Mouse (Mus musculus) telencephalon, adult 2 months (tissue): ENCODE data around the gene Mnt.

Experiments used
- DNase-seq: peaks from one replicate; pipeline ENCODE4 v3.0.0-alpha.2; 2011; ENCODE audit warnings: low read depth, low spot score

The Mnt gene

DNA sequence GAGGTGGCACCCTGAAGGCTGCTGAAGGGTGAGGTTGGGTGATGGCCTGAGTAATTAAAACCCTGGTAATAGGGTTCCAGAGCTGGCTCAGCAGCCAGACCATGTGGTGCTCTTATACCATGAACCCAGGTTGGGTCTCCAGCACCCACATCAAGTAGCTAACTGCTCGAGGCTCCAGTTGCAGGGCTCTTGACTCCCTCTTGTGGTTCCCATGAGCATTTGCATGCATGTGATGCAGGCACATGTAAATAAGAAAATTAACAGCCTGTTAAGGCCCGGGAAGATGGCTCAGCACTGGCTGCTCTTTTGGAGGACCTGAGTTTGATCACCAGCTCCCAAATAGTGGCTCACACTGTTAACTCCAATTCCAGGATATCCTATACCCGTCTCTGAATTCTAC, 15.1 kb downstream of the Mnt start:
- DNase-seq: no peak

DNA sequence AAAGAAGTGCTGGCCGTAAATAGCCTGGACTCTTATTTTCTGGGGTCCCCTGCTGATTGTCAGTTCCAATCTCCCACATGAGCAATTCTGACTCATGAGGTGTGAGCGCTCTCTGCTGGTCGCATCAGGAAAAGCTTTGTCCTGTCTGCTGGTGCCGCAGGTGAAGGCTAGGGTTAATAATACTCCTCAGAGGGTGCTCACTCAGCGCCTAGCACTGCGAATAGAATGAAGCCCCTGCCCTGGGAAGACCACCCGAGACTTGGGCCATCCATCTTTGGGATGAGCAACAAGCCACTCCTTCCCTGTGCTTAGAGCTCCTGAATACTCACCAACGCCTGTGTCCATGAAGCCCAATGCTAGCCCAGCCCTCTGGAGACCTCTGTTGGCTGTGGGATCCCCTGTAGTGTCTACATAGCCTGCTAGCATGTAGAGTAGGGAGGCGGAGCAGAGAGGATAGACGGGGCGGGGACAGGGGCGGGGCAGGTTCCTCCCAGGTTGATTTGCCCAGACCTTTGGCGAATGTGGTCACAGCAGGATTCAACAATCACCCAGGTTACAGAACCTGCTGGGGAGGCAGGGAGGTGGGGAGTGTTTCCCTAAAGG, 17.3 kb downstream of the Mnt start:
- no peak for DNase-seq

DNA sequence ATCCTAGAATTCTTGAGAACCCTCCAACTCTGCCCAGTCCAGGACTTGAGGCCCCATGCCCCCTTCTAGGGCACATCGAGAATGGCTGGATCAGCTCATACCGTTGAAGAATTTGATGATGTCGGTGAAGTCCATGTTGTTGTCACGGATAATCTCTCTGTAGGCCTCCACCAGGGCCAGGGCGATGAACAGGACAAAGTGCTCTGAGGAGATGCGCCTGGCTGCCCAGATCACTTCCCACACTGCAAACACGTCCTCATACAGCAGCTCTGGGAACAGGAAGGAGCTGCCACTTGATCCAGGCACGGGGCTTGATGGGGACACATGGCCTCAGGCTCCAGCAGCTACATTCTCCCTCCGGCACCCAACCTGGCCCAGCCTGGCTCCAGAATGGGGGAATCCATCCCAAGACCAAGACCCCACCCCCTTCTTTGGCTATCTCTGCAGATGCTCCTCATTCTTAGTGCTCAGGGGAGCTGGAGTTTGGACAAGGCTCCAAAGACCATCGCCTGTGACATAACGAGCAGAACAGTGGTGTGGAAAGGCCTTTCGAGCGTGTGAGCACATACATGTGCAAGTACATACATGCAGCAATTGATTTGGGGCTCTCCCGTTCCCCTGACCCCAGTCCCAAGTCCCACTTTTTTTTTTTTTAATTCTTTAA, 20.4 kb downstream of the Mnt start:
- no peak for DNase-seq

DNA sequence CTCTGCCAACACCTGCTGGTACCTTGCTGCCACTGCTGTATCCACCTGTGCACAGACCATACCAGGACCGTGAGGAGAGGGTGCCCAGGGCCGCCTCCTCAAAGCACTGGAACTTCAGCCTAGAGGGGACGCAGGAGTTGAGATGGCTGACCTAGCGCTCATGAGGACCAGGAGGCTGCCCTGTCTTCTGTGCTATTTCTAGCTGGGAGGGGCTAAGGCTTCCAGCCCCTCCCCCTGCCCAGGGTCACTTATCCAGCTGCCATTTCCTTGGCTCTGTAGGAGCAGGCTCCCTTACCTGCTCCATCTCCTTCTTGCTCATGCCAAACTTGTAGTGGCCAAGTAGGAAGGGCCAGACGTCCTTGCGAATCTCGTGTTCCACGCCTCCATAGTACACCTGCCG, 27.0 kb downstream of the Mnt start:
- DNase-seq: no peak

DNA sequence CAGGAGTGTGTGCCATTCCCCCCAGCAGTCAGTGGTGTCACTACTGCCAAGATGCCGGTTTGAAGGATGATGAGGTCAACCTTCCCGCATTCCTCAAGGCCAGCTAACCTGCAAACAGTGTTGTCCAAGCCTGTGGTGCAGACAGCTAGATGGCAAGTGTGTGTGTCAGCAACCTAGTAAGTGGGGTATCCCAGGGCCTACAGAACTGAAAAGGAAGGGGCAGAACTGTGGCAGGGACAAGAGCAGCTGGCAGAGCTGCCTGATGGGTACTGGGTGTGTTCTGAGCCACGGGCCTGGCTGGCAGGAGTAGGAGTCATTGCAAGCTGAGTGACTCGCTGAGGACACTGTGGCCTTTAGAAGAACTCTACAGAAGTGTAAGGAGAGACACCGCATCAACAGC, 31.4 kb downstream of the Mnt start:
- DNase-seq: no peak

DNA sequence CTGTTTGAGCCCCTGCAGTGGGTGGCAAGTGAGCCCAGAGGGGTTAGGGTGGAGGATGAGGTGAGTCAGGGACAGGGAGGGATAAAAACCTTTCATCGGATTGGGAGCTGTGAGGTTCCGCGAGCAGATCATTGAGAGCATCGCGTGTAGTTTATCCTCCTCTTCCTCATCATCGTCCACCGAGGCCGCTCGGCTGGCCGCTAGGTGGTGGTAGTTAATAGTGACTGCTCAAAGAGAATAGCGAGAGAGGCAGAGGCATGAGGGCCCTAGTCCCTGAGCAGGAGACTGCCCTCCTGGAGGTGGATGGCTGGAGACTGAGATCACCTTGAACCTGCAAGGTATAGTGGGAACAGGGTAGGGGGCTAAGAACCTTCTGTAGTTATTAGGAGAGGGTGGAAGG, 32.8 kb downstream of the Mnt start:
- no peak for DNase-seq

DNA sequence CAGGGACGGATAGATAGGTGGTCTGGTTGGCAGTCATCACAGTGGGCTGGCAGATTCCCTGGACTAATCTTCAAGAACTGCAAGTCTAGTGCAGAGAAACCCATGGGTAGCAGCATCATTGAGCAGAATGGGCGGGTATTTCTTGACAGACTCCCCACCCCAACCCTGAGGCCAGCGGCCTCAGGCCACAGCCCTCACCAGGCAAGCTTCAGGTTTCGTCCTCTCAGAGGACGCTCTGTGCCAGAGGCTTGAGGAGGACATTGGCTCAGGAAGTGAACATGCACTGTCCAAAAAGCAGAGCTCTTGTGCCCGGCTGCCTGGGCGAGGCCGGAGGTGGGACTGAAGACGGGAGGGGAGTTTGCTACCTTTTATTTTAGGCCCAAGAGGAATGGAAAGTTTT, 33.7 kb downstream of the Mnt start:
- DNase-seq: no peak

DNA sequence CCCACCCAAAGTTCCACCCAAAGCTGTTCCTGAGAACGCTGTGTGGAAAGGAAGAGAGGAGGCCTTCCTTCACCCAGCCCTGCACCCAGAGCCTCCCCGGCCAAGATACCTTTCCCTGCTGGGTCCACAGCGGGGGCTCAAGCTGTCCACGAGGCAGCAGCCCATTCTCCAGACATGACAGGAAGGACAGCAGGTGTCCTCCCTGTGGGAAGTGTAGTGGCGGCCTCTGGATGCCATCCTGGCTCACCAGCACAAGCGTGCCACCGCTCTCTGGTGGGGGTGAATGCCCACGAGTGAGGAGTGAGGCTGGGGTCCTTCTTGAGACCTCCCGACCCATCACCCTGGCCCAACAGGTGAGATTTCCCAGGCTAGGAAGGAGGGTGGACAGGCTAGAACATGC, 34.5 kb downstream of the Mnt start:
- DNase-seq: no peak

DNA sequence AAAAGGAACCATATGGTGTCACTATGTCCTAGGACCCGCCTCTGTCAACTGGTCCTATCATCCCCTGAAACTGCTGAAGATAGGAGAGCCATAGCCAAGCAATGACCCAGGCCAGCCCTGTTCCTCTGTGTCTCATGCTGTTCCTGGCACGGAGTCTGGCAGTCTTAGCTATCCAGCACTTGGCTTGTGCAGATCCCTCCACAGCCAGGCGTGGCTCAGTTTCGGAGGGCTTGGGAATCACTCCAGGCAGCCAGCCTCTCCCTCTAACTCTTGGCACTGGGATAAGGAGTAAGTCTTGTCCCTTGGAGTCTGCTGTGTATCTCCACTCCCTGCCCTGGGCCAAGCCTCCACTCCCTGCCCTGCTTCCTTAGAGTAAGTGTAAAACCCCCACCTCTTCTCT, 35.9 kb downstream of the Mnt start:
- DNase-seq: no peak

DNA sequence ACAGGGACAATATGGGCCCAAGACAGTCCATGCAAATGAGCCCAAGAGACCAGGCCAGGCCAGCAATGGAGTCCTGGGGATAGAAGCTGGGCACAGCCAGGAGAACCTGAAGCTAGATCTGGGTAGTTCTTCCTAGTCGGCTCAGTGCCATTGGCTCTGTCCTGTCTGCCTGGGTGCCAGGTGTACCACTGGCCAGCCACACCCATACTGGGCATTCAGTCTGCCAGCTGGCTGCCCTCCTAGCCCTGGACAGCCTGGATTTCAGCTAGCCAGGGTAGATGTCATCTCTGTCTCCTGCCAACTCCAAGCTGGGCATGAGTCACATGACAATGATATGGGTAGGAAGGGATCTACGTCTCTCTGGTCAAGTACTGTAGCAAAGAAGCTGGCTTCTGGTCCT, 36.5 kb downstream of the Mnt start:
- DNase-seq: no peak

DNA sequence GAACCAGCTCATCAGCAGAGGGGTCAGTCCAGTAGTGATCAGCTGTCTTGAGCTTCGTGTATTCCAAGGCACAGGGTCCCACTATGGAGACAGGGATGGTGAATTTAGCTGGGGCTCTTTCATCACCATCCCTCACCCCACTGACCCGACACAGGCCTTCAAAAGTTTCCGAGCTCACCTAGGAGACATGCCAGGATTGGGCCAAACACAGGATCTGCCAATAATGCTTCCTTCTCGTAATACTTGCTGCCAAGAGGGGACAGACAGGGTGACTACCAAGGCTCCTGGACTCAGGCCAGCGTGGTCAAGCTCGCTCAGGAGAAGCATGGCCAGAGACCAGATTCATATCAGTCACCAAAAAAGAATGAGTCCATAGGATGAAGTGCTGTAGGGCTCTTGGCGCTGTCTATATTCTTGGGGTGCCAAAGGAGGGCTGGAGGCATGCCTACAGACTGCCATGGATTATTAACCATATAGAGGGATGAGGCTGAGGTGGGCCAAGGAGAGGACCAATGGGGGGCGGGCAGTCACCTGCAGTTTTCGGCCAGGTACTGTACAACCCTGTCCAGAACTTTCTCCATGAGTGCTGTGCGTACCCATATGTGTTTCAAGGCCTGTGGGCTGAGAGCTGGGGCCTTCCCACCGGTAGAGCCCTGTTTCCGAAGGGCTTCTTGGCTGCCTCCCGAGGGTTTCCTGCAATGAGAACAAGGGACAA, 37.5 kb downstream of the Mnt start:
- no peak for DNase-seq

DNA sequence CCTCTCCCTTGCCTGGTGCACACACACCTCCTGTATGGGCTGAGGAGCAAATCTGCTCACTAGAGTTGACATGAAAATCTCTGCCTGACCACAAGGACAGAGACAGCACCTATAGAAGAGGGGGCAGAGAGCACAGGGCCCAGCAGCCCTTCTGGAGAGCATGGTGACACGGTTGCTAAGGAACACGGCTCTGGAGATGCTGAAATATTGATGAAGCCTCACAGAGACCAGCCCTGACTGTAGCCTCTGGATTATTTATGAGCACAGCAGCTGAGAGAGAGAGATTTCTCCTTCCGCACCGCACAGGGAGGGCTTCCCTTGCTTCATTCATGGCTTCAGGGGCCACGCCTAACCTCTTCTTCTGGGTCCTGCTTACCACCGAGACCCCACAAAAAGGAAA, 38.9 kb downstream of the Mnt start:
- DNase-seq: no peak

DNA sequence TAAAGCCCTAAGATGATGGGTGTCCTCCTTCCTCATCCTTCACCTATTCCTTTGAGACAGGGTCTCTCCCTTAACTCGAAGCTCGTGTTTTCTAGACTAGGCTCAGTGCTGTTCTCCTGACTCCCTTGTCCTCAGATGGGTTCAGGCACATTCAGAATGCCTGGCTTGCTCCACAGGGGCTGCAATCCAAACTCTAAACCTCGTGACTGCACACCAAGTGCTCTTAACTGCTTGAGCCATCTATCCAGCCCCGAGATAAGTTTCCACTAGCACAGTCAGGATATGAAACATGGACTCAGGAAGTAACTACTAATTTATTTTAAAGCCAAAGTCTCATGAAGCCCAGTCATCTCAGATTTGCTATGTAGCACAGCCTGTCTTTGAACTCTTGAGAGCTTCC, 39.8 kb downstream of the Mnt start:
- no peak for DNase-seq

DNA sequence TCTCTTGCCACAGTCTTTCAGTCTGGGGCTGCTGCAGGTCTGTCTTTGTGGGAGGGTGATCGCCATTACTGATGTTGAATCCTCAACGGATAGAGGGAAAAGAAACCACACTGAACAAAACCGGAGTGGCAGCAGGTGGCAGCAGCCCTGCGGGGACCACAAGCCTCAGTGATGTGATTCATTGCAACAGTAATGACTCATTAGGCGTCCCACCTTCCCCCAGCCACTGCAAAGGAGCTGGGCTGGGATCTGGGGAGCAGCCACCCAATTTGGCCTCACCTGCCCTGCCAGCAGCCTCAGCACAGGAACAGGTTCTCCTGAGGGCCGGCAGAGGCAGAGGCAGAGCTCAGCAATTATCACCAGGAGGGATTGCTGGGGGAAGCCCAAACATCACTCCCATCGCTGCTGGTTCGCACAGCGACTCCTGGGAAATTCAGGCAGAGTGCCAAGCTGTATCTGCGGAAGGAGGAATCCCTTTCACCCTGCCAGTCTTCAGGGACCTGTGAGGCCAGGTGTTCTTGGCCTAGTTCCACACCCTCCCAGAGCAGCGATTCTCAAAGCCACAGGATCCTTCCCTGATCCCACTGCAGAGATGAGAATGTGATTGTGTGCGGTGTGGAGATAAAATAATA, 40.4 kb downstream of the Mnt start:
- no peak for DNase-seq

DNA sequence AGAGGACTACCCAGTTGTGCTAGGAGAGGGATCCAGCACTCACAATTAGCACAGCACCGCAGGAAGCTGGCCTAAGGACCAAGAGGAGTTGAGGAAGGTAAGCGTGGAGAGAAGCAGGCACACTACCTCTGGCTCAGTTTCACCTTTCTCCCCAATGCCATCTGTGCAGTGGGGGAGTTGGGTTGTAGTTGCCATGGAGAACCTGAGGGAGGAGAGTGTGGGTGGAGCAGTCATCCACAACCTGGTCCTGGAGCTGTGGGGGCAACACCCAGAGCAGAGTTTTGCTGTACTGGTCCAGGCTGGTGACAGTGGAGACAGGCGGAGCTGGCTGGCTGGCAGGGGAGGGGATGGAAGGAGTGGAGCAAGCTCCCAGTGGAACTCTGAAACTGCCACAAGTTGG, 43.9 kb downstream of the Mnt start:
- no peak for DNase-seq

DNA sequence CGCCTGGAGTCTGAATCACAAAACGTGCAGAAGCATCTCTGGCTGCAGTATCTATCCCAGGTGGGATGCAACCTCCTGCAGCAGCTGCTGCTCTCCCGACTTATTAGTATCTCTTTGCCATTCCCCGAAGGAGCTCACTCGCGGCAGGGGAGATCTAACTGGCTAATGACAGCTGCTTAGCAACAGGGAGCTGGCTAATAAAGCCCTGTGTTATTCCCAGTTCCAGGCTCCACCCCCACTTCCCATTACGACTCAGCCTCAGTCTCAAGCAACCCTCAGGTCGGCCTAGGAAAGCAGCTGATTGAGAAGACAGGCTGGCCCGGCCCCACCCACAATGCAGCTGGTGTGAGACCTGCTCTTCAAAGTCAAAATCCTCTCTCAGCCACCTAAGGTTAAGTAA, 46.1 kb downstream of the Mnt start:
- DNase-seq: no peak

DNA sequence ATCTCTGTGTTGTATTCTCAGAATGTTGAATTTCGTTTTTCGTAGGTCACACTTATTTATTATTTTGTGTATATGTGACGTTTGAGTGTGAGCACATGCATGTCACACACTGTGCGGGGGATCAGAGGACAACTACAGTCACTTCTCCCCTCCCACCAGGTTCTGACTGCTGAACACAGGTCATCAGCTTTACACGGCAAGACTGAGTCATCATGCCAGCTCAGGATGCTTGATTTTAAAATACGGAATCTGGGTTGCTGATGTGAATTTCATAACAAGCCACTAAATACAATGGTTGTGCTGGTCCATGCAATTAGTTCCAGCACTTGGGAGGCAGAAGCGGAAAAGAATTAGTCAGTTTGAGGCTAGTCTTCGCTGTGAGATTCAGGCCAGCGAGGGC, 50.3 kb downstream of the Mnt start:
- no peak for DNase-seq

DNA sequence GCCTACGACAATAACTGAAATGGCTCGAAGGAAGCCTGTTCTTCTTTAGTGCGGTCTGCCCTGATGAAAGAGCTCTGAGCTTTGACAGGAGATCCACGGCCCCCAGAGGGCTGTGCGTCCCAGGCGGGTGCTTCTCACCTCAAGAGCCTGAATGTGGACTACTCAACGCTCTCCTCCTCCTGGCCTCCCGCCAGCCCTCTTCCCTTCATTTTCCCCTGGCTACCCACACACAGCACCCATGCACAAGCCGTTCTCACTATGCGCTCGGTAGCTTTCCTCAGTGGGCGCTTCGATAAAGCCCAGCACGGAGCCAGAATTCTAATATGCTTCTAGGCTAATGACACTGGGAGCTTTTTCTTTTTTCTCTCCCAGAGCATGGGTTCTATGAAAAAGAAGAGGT, 51.3 kb downstream of the Mnt start:
- DNase-seq: no peak

DNA sequence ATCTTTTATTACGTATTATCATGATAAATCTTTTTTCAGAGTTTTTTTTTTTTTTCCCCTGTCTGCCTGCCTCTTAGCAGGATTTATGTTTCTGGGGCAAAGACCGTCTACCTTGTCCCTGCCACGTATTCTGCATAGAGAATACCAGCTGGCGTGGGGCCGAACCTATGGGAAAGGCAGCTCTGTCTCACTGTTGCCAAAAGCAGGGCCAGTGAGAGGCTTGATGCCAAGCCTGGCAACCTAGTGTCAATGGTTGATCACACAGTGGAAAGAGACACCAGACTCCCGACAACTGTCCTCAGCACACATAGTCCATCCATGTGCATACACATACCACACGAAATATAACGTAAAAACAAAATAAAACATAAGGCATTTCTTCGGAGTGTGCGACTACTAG, 52.4 kb downstream of the Mnt start:
- no peak for DNase-seq

DNA sequence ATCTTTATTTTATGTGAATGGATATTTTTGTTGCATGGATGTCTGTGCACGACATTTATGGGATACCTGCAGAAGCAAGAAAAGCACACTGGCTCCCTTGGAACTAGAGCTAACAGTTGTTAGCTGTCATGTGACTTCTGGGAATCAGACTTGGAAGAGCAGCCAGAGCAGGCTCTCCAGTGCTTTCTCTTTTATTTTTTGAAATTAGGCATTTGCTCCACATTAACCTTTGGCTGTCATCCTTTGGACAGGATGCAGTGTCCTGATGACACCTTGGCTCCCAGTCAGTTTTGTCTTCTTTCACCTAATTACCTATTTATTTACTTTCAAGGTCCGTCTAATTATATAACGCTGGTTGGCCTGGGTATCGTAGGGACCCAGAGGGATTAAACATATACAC, 63.9 kb downstream of the Mnt start:
- no peak for DNase-seq
